Mouse (Mus musculus) CH12.LX (cell line): ENCODE data around the gene Ntn1. TPM values are rescaled to one million over a fixed set of nuclear protein-coding genes. Genes with fewer than 3 reads are reported as not detected.

ENCODE experiments used
- DNase-seq: peaks from one replicate; pipeline ENCODE4 v3.0.0-alpha.2; 2013; ENCODE audit errors: extremely low read depth
- H3K27ac ChIP-seq: 2 replicates; pipeline ENCODE4 v1.5.1; 2012; ENCODE audit warnings: low read depth, mild to moderate bottlenecking, control low read depth, moderate library complexity; ENCODE audit not compliant: insufficient read depth
- H3K27me3 ChIP-seq: replicated peaks from 2 replicates; pipeline ENCODE3; 2012; ENCODE audit warnings: inconsistent platforms
- H3K36me3 ChIP-seq, 2 experiments: replicated peaks in 1 of 2; 2 replicates each; pipeline versions ENCODE3 to v1.6.1; 2012; ENCODE audit warnings: inconsistent platforms in 1 of 2, low read length in 1 of 2, mild to moderate bottlenecking in 1 of 2, mixed read lengths in 1 of 2, moderate library complexity in 1 of 2; ENCODE audit not compliant: control insufficient read depth in 1 of 2, insufficient read depth in 1 of 2
- H3K4me1 ChIP-seq, 2 experiments: 2 replicates each; pipeline ENCODE4 v1.6.1; 2012; ENCODE audit warnings: inconsistent platforms in 1 of 2, moderate library complexity in 1 of 2; ENCODE audit not compliant: insufficient read depth in 2 of 2, control insufficient read depth in 1 of 2
- H3K4me2 ChIP-seq: 2 replicates; pipeline ENCODE4 v1.6.1; 2012; ENCODE audit warnings: low read depth, mild to moderate bottlenecking, control low read depth; ENCODE audit not compliant: poor library complexity, insufficient read depth, severe bottlenecking
- H3K4me3 ChIP-seq, 3 experiments: fragments of 150-350 bp in 1 of 3; sonication (generic) in 1 of 3; replicated peaks in 1 of 3; 2 replicates each; pipeline versions ENCODE3 to v1.5.1; 2011 to 2012; ENCODE audit warnings: low read depth in 2 of 3, low read length in 2 of 3, mild to moderate bottlenecking in 2 of 3, moderate library complexity in 2 of 3, control low read depth in 1 of 3, improper control_type of control experiment in 1 of 3, inconsistent platforms in 1 of 3, mixed read lengths in 1 of 3; ENCODE audit not compliant: poor library complexity in 1 of 3
- H3K79me2 ChIP-seq: replicated peaks from 2 replicates; pipeline ENCODE4 v1.6.1; 2012; ENCODE audit warnings: mild to moderate bottlenecking, moderate library complexity; ENCODE audit not compliant: control insufficient read depth, poor library complexity, insufficient read depth, severe bottlenecking; ENCODE audit errors: extremely low read depth
- H3K9ac ChIP-seq: 2 replicates; pipeline ENCODE4 v1.6.1; 2012; ENCODE audit warnings: low read depth, mild to moderate bottlenecking, control low read depth, moderate library complexity; ENCODE audit not compliant: insufficient read depth
- H3K9me3 ChIP-seq: replicated peaks from 2 replicates; pipeline ENCODE3; 2012; ENCODE audit warnings: low read length, inconsistent platforms, mixed read lengths
- BHLHE40 ChIP-seq: IDR thresholded peaks from 2 replicates; pipeline ENCODE4 v1.6.1; 2011; ENCODE audit warnings: mild to moderate bottlenecking, low read depth, low read length, improper control_type of control experiment
- CHD1 ChIP-seq: IDR thresholded peaks from 2 replicates; pipeline ENCODE4 v1.6.1; 2012; ENCODE audit warnings: low read depth, low read length, improper control_type of control experiment, inconsistent platforms
- CTCF ChIP-seq, 2 experiments: IDR thresholded peaks in 1 of 2; conservative IDR thresholded peaks in 1 of 2; 2 replicates each; pipeline ENCODE4 v1.5.1; 2011 to 2012; ENCODE audit warnings: low read depth in 2 of 2, low read length in 2 of 2, improper control_type of control experiment in 1 of 2, inconsistent platforms in 1 of 2, mild to moderate bottlenecking in 1 of 2, moderate library complexity in 1 of 2
- IRF4 ChIP-seq: IDR thresholded peaks from 2 replicates; pipeline ENCODE4 v1.6.1; 2014; ENCODE audit warnings: low read depth, mild to moderate bottlenecking, inconsistent platforms, low read length, improper control_type of control experiment
- JUND ChIP-seq: conservative IDR thresholded peaks from 2 replicates; pipeline ENCODE4 v1.6.1; 2011; ENCODE audit warnings: low read depth, low read length, improper control_type of control experiment
- KAT2A ChIP-seq: IDR thresholded peaks from 2 replicates; pipeline ENCODE4 v1.6.1; 2012; ENCODE audit warnings: low read length, improper control_type of control experiment, inconsistent platforms; ENCODE audit not compliant: insufficient replicate concordance
- MAFK ChIP-seq: IDR thresholded peaks from 2 replicates; pipeline ENCODE4 v1.6.1; 2011; ENCODE audit warnings: low read length, improper control_type of control experiment; ENCODE audit not compliant: insufficient replicate concordance
- MAX ChIP-seq: IDR thresholded peaks from 2 replicates; pipeline ENCODE4 v1.6.1; 2011; ENCODE audit warnings: low read length, improper control_type of control experiment
- MXI1 ChIP-seq: IDR thresholded peaks from 2 replicates; pipeline ENCODE4 v1.6.1; 2011; ENCODE audit warnings: mild to moderate bottlenecking, low read depth, low read length, improper control_type of control experiment
- MYC ChIP-seq: IDR thresholded peaks from 2 replicates; pipeline ENCODE4 v1.6.1; 2011; ENCODE audit warnings: low read depth, mild to moderate bottlenecking, improper control_type of control experiment, low read length
- NELFE ChIP-seq: IDR thresholded peaks from 2 replicates; pipeline ENCODE4 v1.6.1; 2011; ENCODE audit warnings: low read depth, low read length, improper control_type of control experiment
- POLR2A ChIP-seq: IDR thresholded peaks from 2 replicates; pipeline ENCODE4 v1.6.1; 2011; ENCODE audit warnings: low read depth, mild to moderate bottlenecking, improper control_type of control experiment, low read length
- RAD21 ChIP-seq: IDR thresholded peaks from 2 replicates; pipeline ENCODE4 v1.6.1; 2011; ENCODE audit warnings: low read depth, mild to moderate bottlenecking, low read length, improper control_type of control experiment, moderate library complexity
- SIN3A ChIP-seq: IDR thresholded peaks from 2 replicates; pipeline ENCODE4 v1.6.1; 2012; ENCODE audit warnings: low read length, improper control_type of control experiment, inconsistent platforms
- SMC3 ChIP-seq: IDR thresholded peaks from 2 replicates; pipeline ENCODE4 v1.6.1; 2011; ENCODE audit warnings: low read depth, low read length, improper control_type of control experiment
- TBP ChIP-seq: conservative IDR thresholded peaks from 2 replicates; pipeline ENCODE4 v1.6.1; 2011; ENCODE audit warnings: low read depth, low read length, improper control_type of control experiment
- TCF12 ChIP-seq: IDR thresholded peaks from 2 replicates; pipeline ENCODE4 v1.6.1; 2014; ENCODE audit warnings: low read depth, mild to moderate bottlenecking, inconsistent platforms, low read length, improper control_type of control experiment
- USF1 ChIP-seq: IDR thresholded peaks from 2 replicates; pipeline ENCODE4 v1.6.1; 2014; ENCODE audit warnings: low read depth, mild to moderate bottlenecking, inconsistent platforms, low read length, improper control_type of control experiment
- USF2 ChIP-seq: conservative IDR thresholded peaks from 2 replicates; pipeline ENCODE4 v1.6.1; 2011; ENCODE audit warnings: low read depth, low read length, improper control_type of control experiment
- ZKSCAN1 ChIP-seq: IDR thresholded peaks from 2 replicates; pipeline ENCODE4 v1.6.1; 2012; ENCODE audit warnings: low read depth, inconsistent platforms, low read length, improper control_type of control experiment, borderline replicate concordance
- dilution Hi-C: fragments of 300-500 bp; cut with MboI; formaldehyde crosslinking; loops from 2 replicates; pipeline ENCODE4 v1.14.3; 2020; ENCODE audit warnings: low sequenced_read_pairs; ENCODE audit not compliant: extremely low pct_unique_long_range_greater_than_20kb, extremely low pct_ligation_motif_present
- in situ Hi-C: fragments of 300-500 bp; cut with MboI; formaldehyde crosslinking; loops from 3 replicates; pipeline ENCODE4 v1.14.3; 2019; ENCODE audit warnings: low sequenced_read_pairs, low pct_ligation_motif_present, low pct_unique_long_range_greater_than_20kb, mixed read lengths
- polyA plus RNA-seq: library from polyadenylated mRNA; unstranded; fragments of >175 nt; gene quantifications from 2 replicates; pipeline ENCODE4 v1.2.1, GENCODE M21; 2012; ENCODE audit warnings: low read depth; ENCODE audit not compliant: insufficient read length
- total RNA-seq, 2 experiments: library from RNA; depleted of rRNA; stranded (reverse); fragments of 300-350 nt in 1 of 2; fragments of >200 nt in 1 of 2; gene quantifications; 2 replicates each; pipeline ENCODE4 v1.2.3; 2012 to 2014

Ntn1 gene
- total and polyA plus RNA-seq, 3 experiments: 0.54 to 1.2 (median 0.59) TPM

GRCm38 (mm10) chr11:68445901-68446300, 45.3 kb upstream of the Ntn1 start:
- H3K4me2 ChIP-seq: no peak overlapping the region
- TF ChIP-seq TBP (no peak), MAX (no peak), MYC (no peak), MXI1 (no peak), USF2 (no peak), ZKSCAN1 (no peak), POLR2A (no peak), NELFE (no peak)
- no peak for DNase-seq
- no peaks in the 10 kb centered on the region for H3K9me3 ChIP-seq
- no peaks in the 10 kb centered on the region for H3K27me3 ChIP-seq
- H3K4me3 ChIP-seq: no peak overlapping the region
- H3K36me3 ChIP-seq: peaks cover 0 to 35% of the 10 kb centered on the region in 2 experiments
- H3K4me1 ChIP-seq: peaks cover 34 to 60% of the 10 kb centered on the region in 2 experiments
- no peaks in the 10 kb centered on the region for H3K79me2 ChIP-seq
- no peak overlapping the region for H3K27ac ChIP-seq
- in situ Hi-C loops (no loop called here), dilution Hi-C loops (no loop called here)
- H3K9ac ChIP-seq: no peak overlapping the region

- H3K4me2 ChIP-seq: no peak overlapping the region
- no peaks in the 10 kb centered on the region for H3K9me3 ChIP-seq
- no peak overlapping the region for H3K9ac ChIP-seq
- no peaks in the 10 kb centered on the region for H3K27me3 ChIP-seq
- peaks cover 11 to 35% of the 10 kb centered on the region in 2 experiments for H3K4me1 ChIP-seq
- H3K36me3 ChIP-seq: peaks cover 0 to 41% of the 10 kb centered on the region in 2 experiments
- in situ Hi-C loops (no loop called here), dilution Hi-C loops (no loop called here)
- H3K27ac ChIP-seq: no peak overlapping the region
- H3K79me2 ChIP-seq: no peaks in the 10 kb centered on the region
- no peak overlapping the region for H3K4me3 ChIP-seq
- no peak for TF ChIP-seq TCF12
- no peak for TF ChIP-seq JUND
- TF ChIP-seq MYC: no peak
- no peak for TF ChIP-seq KAT2A
- no peak for TF ChIP-seq CTCF (conservative IDR thresholded peaks at IDR 0.05 in 1 of 2, IDR thresholded peaks at IDR 0.05 in 1 of 2; ENCODE audit: low read depth in 2 of 2, low read length in 2 of 2)
- no peak for TF ChIP-seq USF1
- no peak for TF ChIP-seq TBP
- DNase-seq: no peak
These were observed 42.5 kb upstream of the Ntn1 start for GRCm38 (mm10) chr11:68442983-68443638.

- Histone ChIP-seq H3K4me1 (peaks cover 9 to 35% of the 10 kb centered on the region in 2 experiments), H3K4me2 (no peak overlapping the region), H3K4me3 (no peak overlapping the region), H3K9me3 (no peaks in the 10 kb centered on the region), H3K27ac (no peak overlapping the region), H3K9ac (no peak overlapping the region), H3K27me3 (no peaks in the 10 kb centered on the region), H3K36me3 (peaks cover 0 to 41% of the 10 kb centered on the region in 2 experiments), H3K79me2 (no peaks in the 10 kb centered on the region)
- in situ Hi-C loops: no loop called here
- dilution Hi-C loops: no loop called here
- no peak for TF ChIP-seq SMC3
- no peak for TF ChIP-seq CHD1
- no peak for TF ChIP-seq IRF4
- no peak for TF ChIP-seq BHLHE40
- no peak for TF ChIP-seq JUND
- TF ChIP-seq SIN3A: no peak
- no peak for TF ChIP-seq RAD21
- TF ChIP-seq MAFK: no peak
- DNase-seq: no peak
These were observed 41.7 kb upstream of the Ntn1 start for GRCm38 (mm10) chr11:68442346-68442745.
